Mouse (Mus musculus) frontal cortex, adult 2 months (tissue): ENCODE results near the gene Drc3. TPM values are rescaled to one million over a fixed set of nuclear protein-coding genes. Genes with fewer than 3 reads are reported as not detected.

Source experiments
- DNase-seq, 2 experiments: peaks; one replicate each; pipeline ENCODE4 v3.0.0; 2022; ENCODE audit warnings: low spot score in 1 of 2; ENCODE audit errors: extremely low spot score in 1 of 2
- polyA plus RNA-seq: library from polyadenylated mRNA; depleted of rRNA; stranded (reverse); fragments of >200 nt; gene quantifications from 2 replicates; pipeline ENCODE4 v1.2.3, GENCODE M21; 2012; rRNA removed

Drc3 gene
- polyA plus RNA-seq = 11.7 and 12.5 TPM in 2 replicates

GRCm38 (mm10) chr11:60352559-60353411, at the start of gene Drc3, which contains the start of gene Tom1l2:
TSS of gene Drc3 (plus strand) at chr11:60353329.
TSS of gene Tom1l2 (minus strand) at chr11:60352905.
- DNase-seq = peak; percentile 100

GRCm38 (mm10) chr11:60303497-60303896, 49.6 kb upstream of the Drc3 start:
- DNase-seq = no peak

GRCm38 (mm10) chr11:60305611-60306010, 47.5 kb upstream of the Drc3 start:
- DNase-seq = no peak

- no peak for DNase-seq
Observed at GRCm38 (mm10) chr11:60306834-60307233, 46.3 kb upstream of the Drc3 start.

- DNase-seq = no peak
Observed at GRCm38 (mm10) chr11:60307375-60307825, 45.7 kb upstream of the Drc3 start.

GRCm38 (mm10) chr11:60308061-60308460, 45.1 kb upstream of the Drc3 start:
- no peak for DNase-seq

- DNase-seq = no peak
Observed at GRCm38 (mm10) chr11:60308506-60309116, 44.5 kb upstream of the Drc3 start.

GRCm38 (mm10) chr11:60309875-60310274, 43.3 kb upstream of the Drc3 start:
- DNase-seq = no peak

- peak; percentile 80 to 86 for DNase-seq
Observed at GRCm38 (mm10) chr11:60311025-60311854, 41.9 kb upstream of the Drc3 start.

GRCm38 (mm10) chr11:60316250-60316649, 36.9 kb upstream of the Drc3 start:
- no peak for DNase-seq

- DNase-seq = no peak
Observed at GRCm38 (mm10) chr11:60316883-60317282, 36.2 kb upstream of the Drc3 start.

- DNase-seq = no peak
Observed at GRCm38 (mm10) chr11:60317376-60318102, 35.6 kb upstream of the Drc3 start.

GRCm38 (mm10) chr11:60318716-60319115, 34.4 kb upstream of the Drc3 start:
- DNase-seq = peak in 1 of 2 experiments; percentile 69

- DNase-seq = no peak
Observed at GRCm38 (mm10) chr11:60319257-60320066, 33.7 kb upstream of the Drc3 start.

- no peak for DNase-seq
Observed at GRCm38 (mm10) chr11:60320426-60321037, 32.6 kb upstream of the Drc3 start.

- no peak for DNase-seq
Observed at GRCm38 (mm10) chr11:60321438-60321837, 31.7 kb upstream of the Drc3 start.

- DNase-seq = no peak
Observed at GRCm38 (mm10) chr11:60323731-60324130, 29.4 kb upstream of the Drc3 start.

- no peak for DNase-seq
Observed at GRCm38 (mm10) chr11:60330551-60330950, 22.6 kb upstream of the Drc3 start.

- no peak for DNase-seq
Observed at GRCm38 (mm10) chr11:60333461-60333860, 19.7 kb upstream of the Drc3 start.
